Mouse (Mus musculus) Patski (cell line): ENCODE data around the gene Sdf4. TPM values are rescaled to one million over a fixed set of nuclear protein-coding genes. Genes with fewer than 3 reads are reported as not detected.

Experiments used
- ATAC-seq: fragments of 100-300 bp; one replicate; pipeline ENCODE4 v1.8.0; 2021
- CTCF ChIA-PET: fragments of 350-600 bp; sonication (Branson Sonifier 250); formaldehyde crosslinking; loops from one replicate; lab custom pipeline; 2022; ENCODE audit warnings: inconsistent platforms; lab: Charles Lee
- POLR2A ChIA-PET: fragments of 350-600 bp; sonication (Branson Sonifier 250); formaldehyde crosslinking; loops from one replicate; lab custom pipeline; 2022; ENCODE audit warnings: antibody characterized with exemption, inconsistent platforms; lab: Charles Lee
- DNase-seq: peaks from one replicate; pipeline ENCODE4 v3.0.0-alpha.2; 2011; ENCODE audit warnings: low read depth, low spot score
- H3K27me3 ChIP-seq: fragments of 371-371 bp; one replicate; pipeline ENCODE4 v1.5.1; 2021
- CTCF ChIP-seq: fragments of 100-300 bp; IDR thresholded peaks from one replicate; pipeline ENCODE4 v1.5.1; 2021
- in situ Hi-C: fragments of 300-500 bp; cut with MboI; formaldehyde crosslinking; loops from 3 replicates; pipeline ENCODE4 v1.11.1; 2018; ENCODE audit warnings: low pct_unique_long_range_greater_than_20kb, mixed read lengths
- polyA plus RNA-seq: library from polyadenylated mRNA; unstranded; gene quantifications from one replicate; pipeline ENCODE4 v1.2.3, GENCODE M21; 2021

Sdf4 gene
- polyA plus RNA-seq, 1 experiment from 2014 or later = 167 TPM

GRCm38 (mm10) chr4:155993606-155994005, 934 bp downstream of the Sdf4 start:
- ChIA-PET POLR2A (interaction anchor here (0.8 to 1.4 kb wide), 2 partner anchors 114 to 115 kb away, joined by 3 to 4 read pairs; no protein-coding TSS in a partner anchor), CTCF (interaction anchor here (0.9 kb wide), 1 partner anchor 17 kb away, joined by 3 read pairs; no protein-coding TSS in a partner anchor)
- no peak for DNase-seq
- TF ChIP-seq CTCF = no peak
- in situ Hi-C loops = no loop called here
- H3K27me3 ChIP-seq = no peaks in the 10 kb centered on the region
- ATAC-seq = no peak

DNA sequence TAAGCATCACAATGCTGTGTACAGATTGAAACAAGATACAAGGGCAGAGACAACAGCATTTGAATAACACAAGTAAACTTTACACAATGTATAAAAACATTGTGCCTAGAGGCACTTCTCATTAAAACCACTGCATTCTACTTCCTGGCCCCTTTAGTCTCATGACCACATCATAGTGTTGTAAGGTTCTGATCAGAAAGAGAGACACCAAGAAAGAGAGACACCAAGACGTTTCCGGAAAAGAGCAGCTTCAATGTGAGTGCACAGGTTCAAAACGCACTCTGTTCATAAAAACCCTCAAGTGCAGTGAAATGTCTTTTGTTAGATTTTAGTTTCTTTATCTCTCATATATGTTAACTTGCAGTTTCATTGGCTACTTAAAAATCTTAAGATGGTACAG, 11.4 kb downstream of the Sdf4 start:
- POLR2A ChIA-PET = no interaction called here
- H3K27me3 ChIP-seq = no peaks in the 10 kb centered on the region
- DNase-seq = no peak
- CTCF ChIA-PET = no interaction called here
- in situ Hi-C loops = no loop called here
- no peak for TF ChIP-seq CTCF
- no peak for ATAC-seq

GRCm38 (mm10) chr4:156008369-156008768, 15.7 kb downstream of the Sdf4 start:
- H3K27me3 ChIP-seq = no peaks in the 10 kb centered on the region
- ChIA-PET CTCF (no interaction called here), POLR2A (no interaction called here)
- DNase-seq (no peak), ATAC-seq (no peak)
- no peak for TF ChIP-seq CTCF
- in situ Hi-C loops = no loop called here

GRCm38 (mm10) chr4:156013637-156014036, 21.0 kb downstream of the Sdf4 start, which contains the start of gene Tnfrsf4:
Gene Tnfrsf4 (plus strand): TSS chr4:156013843.
- DNase-seq (no peak), ATAC-seq (no peak)
- no peak for TF ChIP-seq CTCF
- in situ Hi-C loops = no loop called here
- CTCF ChIA-PET = no interaction called here
- no peaks in the 10 kb centered on the region for H3K27me3 ChIP-seq
- POLR2A ChIA-PET = no interaction called here

DNA sequence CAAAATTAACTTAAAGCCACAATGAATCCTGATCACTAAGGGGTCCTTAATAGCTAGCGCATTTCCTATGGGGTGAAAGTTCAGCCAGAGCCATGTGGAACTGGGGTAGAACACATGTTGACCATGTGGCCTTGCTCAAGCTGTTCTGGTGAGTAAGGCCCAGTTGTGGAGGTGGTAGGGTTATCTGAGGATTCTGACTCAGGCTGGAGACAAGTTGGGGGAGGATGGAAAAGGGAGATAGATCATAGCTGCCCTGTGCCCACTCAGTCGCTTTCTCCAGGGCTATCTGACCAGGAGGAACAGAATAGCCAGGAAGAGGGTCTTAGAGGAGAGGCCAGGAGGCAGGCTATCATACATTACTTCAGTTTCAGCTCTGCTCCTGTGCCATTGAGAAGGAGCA, 21.8 kb downstream of the Sdf4 start:
- H3K27me3 ChIP-seq = no peaks in the 10 kb centered on the region
- ATAC-seq (no peak), DNase-seq (no peak)
- POLR2A ChIA-PET = no interaction called here
- in situ Hi-C loops = no loop called here
- TF ChIP-seq CTCF = no peak
- CTCF ChIA-PET = no interaction called here

DNA sequence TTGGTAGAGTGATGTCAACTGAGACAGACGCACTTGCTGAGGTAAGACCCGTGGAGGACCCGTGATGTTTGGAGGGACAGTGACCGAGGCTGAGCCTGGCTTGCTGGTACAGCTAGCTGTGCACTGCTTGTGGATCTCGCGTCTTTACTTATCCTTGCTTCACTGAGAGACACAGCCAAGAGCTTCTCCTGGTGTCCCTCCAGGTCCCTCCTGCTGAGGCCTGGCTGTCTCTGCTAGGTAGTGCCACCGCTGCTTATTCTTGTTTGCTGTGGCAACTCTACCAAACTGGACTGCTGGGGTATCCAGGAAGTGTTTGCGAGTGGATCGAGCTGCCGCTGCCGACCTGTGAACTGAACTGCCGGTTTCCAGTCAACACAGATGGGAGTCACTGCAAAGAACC, 27.1 kb downstream of the Sdf4 start:
- no peak for ATAC-seq
- CTCF ChIA-PET = no interaction called here
- no peak for TF ChIP-seq CTCF
- in situ Hi-C loops = no loop called here
- POLR2A ChIA-PET = no interaction called here
- DNase-seq = no peak
- no peaks in the 10 kb centered on the region for H3K27me3 ChIP-seq

DNA sequence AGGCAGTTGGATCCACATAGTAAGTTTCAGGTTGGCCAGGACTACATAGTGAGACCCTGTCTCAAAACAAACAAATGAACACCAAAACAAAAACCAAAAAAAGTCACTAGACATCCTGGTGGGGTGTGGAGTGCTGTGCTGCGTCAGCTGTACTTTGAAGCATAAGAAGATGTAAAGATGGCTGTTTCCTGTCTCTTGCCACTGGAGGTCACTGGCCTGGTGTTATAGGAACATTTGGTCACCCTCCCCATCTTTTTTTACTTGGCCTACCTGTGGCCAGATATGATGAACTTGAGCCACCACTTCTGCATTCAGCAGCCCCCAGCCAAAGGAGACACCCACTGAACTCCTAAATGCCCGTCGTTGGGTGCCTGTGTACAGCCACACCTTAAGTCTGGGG, 28.7 kb downstream of the Sdf4 start:
- TF ChIP-seq CTCF = no peak
- in situ Hi-C loops = no loop called here
- no peaks in the 10 kb centered on the region for H3K27me3 ChIP-seq
- no peak for DNase-seq
- ChIA-PET POLR2A (no interaction called here), CTCF (interaction anchor here (1.7 kb wide), 2 partner anchors 11 to 120 kb away, joined by 3 to 4 read pairs; no protein-coding TSS in a partner anchor)
- no peak for ATAC-seq

- CTCF ChIA-PET = interaction anchor here (1.7 kb wide), 2 partner anchors 10 to 121 kb away, joined by 3 to 4 read pairs; no protein-coding TSS in a partner anchor
- DNase-seq = no peak
- no peaks in the 10 kb centered on the region for H3K27me3 ChIP-seq
- POLR2A ChIA-PET = no interaction called here
- TF ChIP-seq CTCF = no peak
- in situ Hi-C loops = no loop called here
- ATAC-seq = no peak
These were observed 29.3 kb downstream of the Sdf4 start for GRCm38 (mm10) chr4:156021942-156022419.

DNA sequence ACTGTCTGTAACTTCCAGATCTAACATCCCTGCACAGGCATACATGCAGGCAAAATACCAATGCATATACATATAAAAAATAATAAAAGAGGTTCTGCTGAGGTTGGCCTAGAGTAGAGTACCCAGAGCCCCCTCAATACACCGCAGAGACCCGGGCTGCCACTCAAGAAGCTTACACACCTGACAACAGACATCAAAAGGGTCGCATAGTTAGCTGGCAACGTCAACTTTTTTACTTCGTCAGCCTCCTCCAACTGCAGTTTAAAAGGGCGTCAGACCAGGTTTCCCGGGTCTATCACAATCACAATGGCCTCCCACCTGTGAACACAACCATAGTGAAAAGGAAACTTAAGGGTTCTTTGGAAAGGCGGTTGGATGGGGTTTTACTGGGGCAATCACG, 30.8 kb downstream of the Sdf4 start:
- TF ChIP-seq CTCF = no peak
- POLR2A ChIA-PET = no interaction called here
- no peaks in the 10 kb centered on the region for H3K27me3 ChIP-seq
- CTCF ChIA-PET = no interaction called here
- in situ Hi-C loops = no loop called here
- DNase-seq (no peak), ATAC-seq (no peak)

DNA sequence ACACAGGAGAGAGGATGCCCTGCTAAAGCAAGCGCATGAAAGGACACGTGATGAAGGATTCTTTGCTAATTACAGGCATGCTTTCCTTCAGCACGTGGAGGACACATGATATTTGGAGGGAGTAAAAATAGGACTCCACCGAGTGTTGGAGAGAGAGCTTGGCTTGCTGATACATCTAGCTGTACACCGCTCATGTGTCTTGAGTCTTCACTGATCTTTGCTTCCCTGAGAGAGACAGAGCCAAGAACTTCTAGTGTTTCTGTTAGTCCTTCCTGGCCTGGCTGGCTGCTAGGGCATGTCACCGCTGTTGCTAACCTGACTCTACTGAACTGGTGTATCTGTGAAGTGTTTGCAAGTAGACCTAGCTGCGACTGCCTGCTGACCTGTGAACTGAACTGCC, 31.5 kb downstream of the Sdf4 start:
- DNase-seq = no peak
- in situ Hi-C loops = no loop called here
- no peaks in the 10 kb centered on the region for H3K27me3 ChIP-seq
- POLR2A ChIA-PET = no interaction called here
- CTCF ChIA-PET = no interaction called here
- no peak for ATAC-seq
- TF ChIP-seq CTCF = no peak

GRCm38 (mm10) chr4:156026013-156026412, 33.3 kb downstream of the Sdf4 start, which contains the start of gene Tnfrsf18:
Gene Tnfrsf18 (plus strand): TSS chr4:156026164.
- no peaks in the 10 kb centered on the region for H3K27me3 ChIP-seq
- ChIA-PET CTCF (no interaction called here), POLR2A (no interaction called here)
- ATAC-seq (no peak), DNase-seq (no peak)
- in situ Hi-C loops = no loop called here
- no peak for TF ChIP-seq CTCF

- no peak for TF ChIP-seq CTCF
- no peak for ATAC-seq
These were observed 35.9 kb downstream of the Sdf4 start for GRCm38 (mm10) chr4:156028580-156028979.

More at GRCm38 (mm10) chr4:156028580-156028979, 35.9 kb downstream of the Sdf4 start:
- no peak for DNase-seq
- no peaks in the 10 kb centered on the region for H3K27me3 ChIP-seq
- POLR2A ChIA-PET = no interaction called here
- CTCF ChIA-PET = no interaction called here
- in situ Hi-C loops = no loop called here
